Comparison of ENCODE assay signal across 8 mouse cellular contexts in the genomic region with DNA sequence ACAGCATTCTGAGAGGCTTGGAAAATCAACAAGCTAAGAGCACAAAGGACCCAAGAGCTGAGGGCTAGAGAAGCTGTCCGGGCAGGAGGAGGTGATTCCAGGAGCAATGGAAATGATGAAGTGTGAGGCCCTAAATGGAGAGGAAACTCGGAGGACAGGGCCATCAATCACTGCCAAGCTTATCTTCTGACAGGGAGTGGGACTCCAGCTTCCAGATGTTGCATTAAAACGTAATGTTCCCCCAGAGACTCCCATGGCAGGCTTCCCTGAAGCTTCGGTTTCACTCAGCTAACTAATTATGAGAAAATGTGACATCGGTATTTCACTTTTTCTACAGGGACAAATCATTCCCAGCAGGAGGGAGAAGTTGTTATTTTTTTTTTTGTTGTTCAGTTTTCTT.
DNase-seq lines count a peak whose midpoint lies in the region; ATAC-seq lines count a peak whose summit lies in the region.

No protein-coding gene starts in this region.

- H3K9me3 ChIP-seq in liver, embryonic 12.5 days (replicated peaks): no peaks in the 10 kb centered on the region
- no peaks in the 10 kb centered on the region for H3K9me3 ChIP-seq in heart, embryonic 11.5 days (replicated peaks; ENCODE audit: control insufficient read depth, low read length)
- H3K9me3 ChIP-seq in neural tube, embryonic 12.5 days: no peaks in the 10 kb centered on the region

- DNase-seq in liver: peak; percentile 30
- DNase-seq in kidney, postnatal 10 days: peak; percentile 89
- no peak for DNase-seq in T-cell, adult 2 months (ENCODE audit: low spot score)
- DNase-seq in cerebellum, postnatal 10 days: no peak
- no peak for DNase-seq in frontal cortex, postnatal 10 days (ENCODE audit: low spot score in 2 of 2)

- no peak overlapping the region for H3K27ac ChIP-seq in liver, embryonic 12.5 days
- 0 out of 2 replicates have a peak overlapping the region, but pooled peaks have one; percentile 5 for H3K27ac ChIP-seq in heart, embryonic 11.5 days (ENCODE audit: low read depth, low read length)
- no peak overlapping the region for H3K27ac ChIP-seq in neural tube, embryonic 12.5 days

- 21% methylated on average over 5 of the region's 5 CpGs for WGBS in liver, embryonic 12.5 days (ENCODE audit: insufficient replicate concordance)
- 16% methylated on average over 5 of the region's 5 CpGs for WGBS in heart, embryonic 11.5 days (ENCODE audit: insufficient replicate concordance)
- 20% methylated on average over 5 of the region's 5 CpGs for WGBS in neural tube, embryonic 12.5 days

- no peaks in the 10 kb centered on the region for H3K36me3 ChIP-seq in liver, embryonic 12.5 days
- H3K36me3 ChIP-seq in heart, embryonic 11.5 days (ENCODE audit: control insufficient read depth, insufficient read depth, low read length): no peaks in the 10 kb centered on the region
- H3K36me3 ChIP-seq in neural tube, embryonic 12.5 days: no peaks in the 10 kb centered on the region

- no peak overlapping the region for H3K9ac ChIP-seq in liver, embryonic 12.5 days
- no peak overlapping the region for H3K9ac ChIP-seq in heart, embryonic 11.5 days (ENCODE audit: low read depth, low read length)
- no peak overlapping the region for H3K9ac ChIP-seq in neural tube, embryonic 12.5 days

- H3K27me3 ChIP-seq in liver, embryonic 12.5 days (replicated peaks): no peaks in the 10 kb centered on the region
- H3K27me3 ChIP-seq in heart, embryonic 11.5 days (ENCODE audit: control insufficient read depth, insufficient read depth, low read length): no peaks in the 10 kb centered on the region
- H3K27me3 ChIP-seq in neural tube, embryonic 12.5 days (replicated peaks): no peaks in the 10 kb centered on the region

- H3K4me1 ChIP-seq in liver, embryonic 12.5 days: no peaks in the 10 kb centered on the region
- H3K4me1 ChIP-seq in heart, embryonic 11.5 days (ENCODE audit: control insufficient read depth, insufficient read depth, low read length): no peaks in the 10 kb centered on the region
- H3K4me1 ChIP-seq in neural tube, embryonic 12.5 days: peaks cover 3% of the 10 kb centered on the region; the same call in 1 of the 2 replicates

- no peak for ATAC-seq in liver, embryonic 12.5 days
- ATAC-seq in heart, embryonic 11.5 days (replicated peaks; ENCODE audit: insufficient number of reproducible peaks, low FRiP score, low TSS enrichment): no peak
- ATAC-seq in neural tube, embryonic 12.5 days (ENCODE audit: low FRiP score, low read depth): peak; percentile 56

- no peak overlapping the region for H3K4me3 ChIP-seq in liver, embryonic 12.5 days
- no peak overlapping the region for H3K4me3 ChIP-seq in heart, embryonic 11.5 days (ENCODE audit: low read depth, low read length)
- H3K4me3 ChIP-seq in neural tube, embryonic 12.5 days: no peak overlapping the region

- no peak overlapping the region for H3K4me2 ChIP-seq in liver, embryonic 12.5 days
- H3K4me2 ChIP-seq in heart, embryonic 11.5 days: no peak overlapping the region
- H3K4me2 ChIP-seq in neural tube, embryonic 12.5 days (replicated peaks): no peak overlapping the region

Comparison
In these comparisons a context has a peak if more than half of its experiments do, and no peak if none do; other contexts are left out.
1. DNase-seq: peak in liver (single experiment) and kidney, postnatal 10 days (single experiment); none in T-cell, adult 2 months (single experiment), cerebellum, postnatal 10 days (0 of 2) and frontal cortex, postnatal 10 days (0 of 2).